Mouse (Mus musculus) midbrain, embryonic 11.5 days (tissue): ENCODE data around the gene Ints13. TPM values are rescaled to one million over a fixed set of nuclear protein-coding genes. Genes with fewer than 3 reads are reported as not detected.

Source experiments
- ATAC-seq: fragments of 200-750 bp; cut with Nextera tagmentation; 2 replicates; pipeline ENCODE4 v1.8.0; 2017; ENCODE audit warnings: moderate TSS enrichment, moderate library complexity; ENCODE audit not compliant: low FRiP score
- DNase-seq: peaks from one replicate; pipeline ENCODE4 v3.0.0; 2015; ENCODE audit warnings: low spot score; ENCODE audit errors: missing footprints
- H3K27ac ChIP-seq: fragments of 300-500 bp; sonication (generic); 2 replicates; pipeline ENCODE4 v1.5.1; 2014; ENCODE audit warnings: low read depth, low read length
- H3K27me3 ChIP-seq: fragments of 300-500 bp; sonication (generic); 2 replicates; pipeline ENCODE4 v1.6.1; 2014; ENCODE audit warnings: mild to moderate bottlenecking, low read length, moderate library complexity, mixed read lengths; ENCODE audit not compliant: control insufficient read depth, insufficient read depth
- H3K36me3 ChIP-seq: fragments of 300-500 bp; sonication (generic); 2 replicates; pipeline ENCODE4 v1.6.1; 2014; ENCODE audit warnings: mild to moderate bottlenecking, low read length, moderate library complexity, mixed read lengths; ENCODE audit not compliant: control insufficient read depth, insufficient read depth
- H3K4me1 ChIP-seq: fragments of 300-500 bp; sonication (generic); 2 replicates; pipeline ENCODE4 v1.6.1; 2014; ENCODE audit warnings: low read length; ENCODE audit not compliant: control insufficient read depth, insufficient read depth
- H3K4me2 ChIP-seq: fragments of 300-500 bp; sonication (generic); 2 replicates; pipeline ENCODE4 v1.6.1; 2014; ENCODE audit warnings: mild to moderate bottlenecking, moderate library complexity
- H3K4me3 ChIP-seq: fragments of 300-500 bp; sonication (generic); 2 replicates; pipeline ENCODE4 v1.5.1; 2014; ENCODE audit warnings: low read depth, low read length
- H3K9ac ChIP-seq: fragments of 300-500 bp; sonication (generic); 2 replicates; pipeline ENCODE4 v1.6.1; 2014; ENCODE audit warnings: low read length
- H3K9me3 ChIP-seq: fragments of 300-500 bp; sonication (generic); 2 replicates; pipeline ENCODE4 v1.6.1; 2016; ENCODE audit warnings: low read length; ENCODE audit not compliant: control insufficient read depth
- WGBS: fragments of 180-500 bp; shearing (Covaris S2); extraction: QIAGEN DNeasy Blood & Tissue Kit; methylation state at CpG from one replicate; pipeline ENCODE4 v1.1.7; 2014; 5-methylcytosine and 5-hydroxymethylcytosine counted together
- polyA plus RNA-seq: library from polyadenylated mRNA; unstranded; fragments of >200 nt; fragmentation: Nextera tagmentation; extraction: Ambion mirVana; gene quantifications from 2 replicates; pipeline ENCODE4 v1.2.1, GENCODE M21; 2014

Gene Ints13
- 101 TPM in 2 replicates for polyA plus RNA-seq

DNA sequence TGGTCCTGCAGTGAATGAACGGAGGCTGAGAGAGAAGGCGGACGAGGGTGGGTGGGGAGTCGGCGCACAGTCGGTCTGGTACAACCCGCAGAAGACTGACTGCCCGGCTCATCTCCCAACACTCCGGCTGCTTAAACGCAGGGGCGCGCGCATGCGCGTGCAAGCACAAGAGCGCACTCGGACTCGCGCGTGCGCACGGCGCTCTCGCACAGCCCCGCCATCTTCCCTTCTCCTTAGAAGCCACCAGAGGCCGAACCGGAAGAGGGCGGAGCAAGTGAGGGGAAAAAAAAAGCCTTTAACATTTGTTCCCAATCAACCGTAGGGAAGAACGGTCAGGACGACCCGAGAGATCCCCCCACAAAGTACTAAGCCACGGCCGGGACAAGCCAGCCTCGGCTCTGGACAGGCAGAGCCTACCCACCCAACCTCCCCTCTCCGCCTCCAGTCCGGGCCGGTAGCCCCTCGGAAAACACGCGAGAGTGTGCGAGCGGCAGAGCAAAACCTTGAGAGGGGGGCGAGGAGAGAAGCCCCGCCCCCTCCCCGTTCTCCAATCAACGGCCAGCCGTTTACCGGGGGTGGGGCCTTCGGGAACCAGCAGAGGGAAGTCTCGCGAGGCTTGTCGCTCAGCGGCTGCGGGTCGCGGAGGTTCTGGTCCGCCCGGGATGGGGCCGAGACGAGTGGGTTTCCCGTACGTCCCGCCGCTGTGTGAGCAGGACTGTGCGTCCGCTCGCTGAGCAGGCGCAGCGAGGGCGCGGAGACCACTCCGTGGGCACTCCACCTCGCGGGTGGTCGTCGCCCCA, at the start of gene Ints13:
Ints13 (minus strand) TSS at position 526 of the 800 bp plus-strand sequence.
- DNase-seq (peak; percentile 100), ATAC-seq (peak; percentile 95)
- no peaks in the 10 kb centered on the region for H3K27me3 ChIP-seq
- no peaks in the 10 kb centered on the region for H3K36me3 ChIP-seq
- peak within 1 kb of the TSS; percentile 93 for H3K9ac ChIP-seq
- H3K4me1 ChIP-seq: peaks cover 14% of the 10 kb centered on the region
- H3K27ac ChIP-seq: peak within 1 kb of the TSS; percentile 74
- WGBS: under 1% methylated on average over 72 of the region's 77 CpGs
- no peaks in the 10 kb centered on the region for H3K9me3 ChIP-seq
- peak within 1 kb of the TSS; percentile 83 for H3K4me2 ChIP-seq
- H3K4me3 ChIP-seq: peak within 1 kb of the TSS; percentile 96

DNA sequence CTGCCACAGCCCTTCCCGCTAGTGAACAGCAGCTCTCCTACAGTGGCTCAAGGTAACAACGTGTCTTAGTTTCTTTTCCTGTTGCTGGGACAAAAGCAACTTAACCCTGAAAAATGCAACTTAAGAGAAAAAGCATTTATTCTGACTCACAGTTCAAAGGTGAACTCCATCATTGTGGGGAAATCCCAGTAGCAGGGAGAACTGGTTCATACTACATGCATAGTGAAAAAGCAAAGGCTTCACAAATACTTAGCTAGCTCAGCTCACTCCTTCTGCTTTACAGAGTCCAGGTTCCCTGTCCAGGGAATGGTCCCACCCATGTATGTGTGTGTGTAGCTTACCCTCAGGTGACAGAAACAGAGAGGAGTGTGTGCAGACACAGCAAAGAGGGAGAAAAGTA, 39.0 kb upstream of the Ints13 start:
- DNase-seq (no peak), ATAC-seq (no peak)
- H3K27ac ChIP-seq: no peak overlapping the region
- H3K9me3 ChIP-seq: no peaks in the 10 kb centered on the region
- WGBS: 91% methylated on average over 2 of the region's 2 CpGs
- no peak overlapping the region for H3K4me3 ChIP-seq
- no peaks in the 10 kb centered on the region for H3K4me1 ChIP-seq
- H3K36me3 ChIP-seq: peaks cover 5% of the 10 kb centered on the region; the same call in 1 of the 2 replicates
- H3K9ac ChIP-seq: no peak overlapping the region
- H3K4me2 ChIP-seq: no peak overlapping the region
- no peaks in the 10 kb centered on the region for H3K27me3 ChIP-seq

DNA sequence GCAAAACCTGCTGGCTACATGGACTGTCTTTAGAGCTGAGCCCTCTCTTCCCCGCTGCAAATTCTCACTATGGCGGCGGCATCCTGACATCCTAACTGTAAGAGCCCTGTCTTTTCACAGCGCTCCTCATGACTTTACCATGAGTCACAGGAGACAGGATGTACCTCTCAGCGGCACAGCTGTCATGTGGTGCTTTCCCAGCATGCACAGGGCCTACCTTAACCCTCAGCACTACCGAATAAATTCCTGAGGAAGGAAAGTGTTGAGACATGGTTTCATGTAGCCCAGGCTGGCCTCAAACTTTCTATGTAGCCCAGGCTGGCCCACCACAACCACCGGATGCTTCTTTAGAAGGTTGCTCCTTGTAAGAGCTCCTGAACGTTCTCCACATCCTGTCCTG, 38.3 kb upstream of the Ints13 start:
- Histone ChIP-seq H3K27me3 (no peaks in the 10 kb centered on the region), H3K27ac (no peak overlapping the region), H3K36me3 (peaks cover 5% of the 10 kb centered on the region; the same call in 1 of the 2 replicates), H3K4me2 (no peak overlapping the region), H3K4me3 (no peak overlapping the region), H3K9ac (no peak overlapping the region), H3K4me1 (no peaks in the 10 kb centered on the region), H3K9me3 (no peaks in the 10 kb centered on the region)
- WGBS: 95% methylated on average over 8 of the region's 8 CpGs
- DNase-seq (no peak), ATAC-seq (no peak)

DNA sequence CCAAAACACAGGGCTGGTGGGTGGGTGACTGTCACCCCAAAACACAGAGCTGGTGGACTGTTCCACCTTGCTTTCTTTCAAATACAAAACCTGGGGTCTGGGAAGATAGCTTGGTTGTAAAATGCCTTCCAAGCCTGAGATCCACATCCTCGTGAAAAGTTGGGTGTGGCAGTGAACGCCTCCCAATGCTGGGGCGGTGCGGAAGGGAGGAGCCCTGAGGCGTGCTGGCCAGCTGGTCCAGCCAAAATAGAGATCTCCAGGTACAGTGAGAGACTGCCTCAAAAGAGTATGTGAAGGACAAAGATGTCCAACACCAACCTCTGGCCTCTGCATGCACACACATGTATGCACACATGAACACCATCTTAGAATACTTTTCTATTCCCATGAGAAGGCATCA, 36.9 kb upstream of the Ints13 start:
- no peak overlapping the region for H3K27ac ChIP-seq
- 89% methylated on average over 5 of the region's 5 CpGs for WGBS
- H3K4me2 ChIP-seq: no peak overlapping the region
- no peak for ATAC-seq
- H3K27me3 ChIP-seq: no peaks in the 10 kb centered on the region
- H3K9ac ChIP-seq: no peak overlapping the region
- no peaks in the 10 kb centered on the region for H3K9me3 ChIP-seq
- no peaks in the 10 kb centered on the region for H3K4me1 ChIP-seq
- H3K4me3 ChIP-seq: no peak overlapping the region
- no peak for DNase-seq
- peaks cover 5% of the 10 kb centered on the region; the same call in 1 of the 2 replicates for H3K36me3 ChIP-seq

DNA sequence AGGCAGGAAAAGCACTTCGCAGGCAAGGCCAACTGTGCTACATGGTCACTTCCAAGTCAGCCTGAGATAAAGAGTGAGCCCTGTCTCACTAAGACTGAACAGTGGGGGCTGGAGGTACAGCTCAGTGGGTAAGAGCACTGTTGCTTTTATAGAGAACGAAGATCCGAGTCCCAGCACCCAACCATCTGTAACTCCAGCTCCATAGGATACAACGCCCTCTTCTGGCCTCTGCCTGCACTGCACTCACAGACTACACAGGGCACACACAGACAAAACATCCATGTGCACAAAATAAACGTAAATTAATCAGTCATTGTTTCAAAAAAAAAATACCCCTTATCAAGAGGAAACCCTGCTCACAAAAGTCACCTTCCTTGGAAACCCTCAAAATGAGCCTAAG, 36.3 kb upstream of the Ints13 start:
- Histone ChIP-seq H3K4me2 (no peak overlapping the region), H3K4me1 (no peaks in the 10 kb centered on the region), H3K27ac (no peak overlapping the region), H3K36me3 (peaks cover 7% of the 10 kb centered on the region), H3K9ac (no peak overlapping the region), H3K9me3 (no peaks in the 10 kb centered on the region), H3K27me3 (no peaks in the 10 kb centered on the region), H3K4me3 (no peak overlapping the region)
- WGBS: 84% methylated on average over 5 of the region's 5 CpGs
- DNase-seq (no peak), ATAC-seq (no peak)

DNA sequence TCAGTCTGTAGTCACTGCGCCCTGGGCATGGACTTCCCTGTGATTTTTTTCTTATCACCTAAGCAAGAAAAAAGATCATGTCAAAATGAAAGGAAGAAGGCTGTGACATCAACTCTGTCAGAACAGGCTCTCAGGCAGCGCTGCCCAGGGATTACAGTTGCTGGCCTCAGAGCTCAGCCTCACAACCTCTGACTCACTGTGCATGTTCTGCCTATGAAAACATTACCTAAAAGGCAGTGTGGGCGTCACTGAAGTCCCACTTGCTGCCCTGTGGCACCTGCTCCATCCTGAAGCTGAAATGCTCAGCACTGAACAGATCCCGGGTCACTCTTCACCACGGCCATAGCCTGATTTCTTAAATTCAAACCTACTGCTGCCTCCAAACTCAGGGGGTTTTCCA, 35.1 kb upstream of the Ints13 start:
- 89% methylated on average over 5 of the region's 5 CpGs for WGBS
- Histone ChIP-seq H3K27me3 (no peaks in the 10 kb centered on the region), H3K9ac (no peak overlapping the region), H3K4me1 (no peaks in the 10 kb centered on the region), H3K27ac (no peak overlapping the region), H3K9me3 (no peaks in the 10 kb centered on the region), H3K4me3 (no peak overlapping the region), H3K36me3 (peaks cover 5% of the 10 kb centered on the region; the same call in 1 of the 2 replicates), H3K4me2 (no peak overlapping the region)
- no peak for ATAC-seq
- peak; percentile 39 for DNase-seq

DNA sequence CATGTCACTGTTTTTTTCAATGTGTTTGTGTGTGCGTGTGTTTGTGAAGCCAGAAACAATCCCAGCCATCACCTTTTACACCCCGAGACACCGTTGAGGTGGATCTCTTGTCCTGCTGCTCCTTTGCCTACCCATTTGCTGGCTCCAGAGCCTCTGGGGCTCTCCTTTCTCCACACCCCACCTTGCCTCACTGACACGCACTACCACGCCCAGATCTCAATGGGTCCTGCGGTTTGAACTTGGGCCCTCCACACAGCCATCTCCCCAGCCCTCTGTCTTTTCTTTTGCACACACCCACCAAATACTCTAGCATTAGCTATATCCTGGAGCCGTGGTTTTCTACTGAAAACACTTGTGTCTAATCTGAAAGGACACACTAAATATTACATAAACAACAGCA, 34.3 kb upstream of the Ints13 start:
- WGBS: 93% methylated on average over 7 of the region's 7 CpGs
- Histone ChIP-seq H3K4me2 (no peak overlapping the region), H3K9me3 (no peaks in the 10 kb centered on the region), H3K9ac (no peak overlapping the region), H3K27ac (no peak overlapping the region), H3K4me3 (no peak overlapping the region), H3K27me3 (no peaks in the 10 kb centered on the region), H3K36me3 (peaks cover 5% of the 10 kb centered on the region; the same call in 1 of the 2 replicates), H3K4me1 (no peaks in the 10 kb centered on the region)
- DNase-seq: no peak
- ATAC-seq: no peak

DNA sequence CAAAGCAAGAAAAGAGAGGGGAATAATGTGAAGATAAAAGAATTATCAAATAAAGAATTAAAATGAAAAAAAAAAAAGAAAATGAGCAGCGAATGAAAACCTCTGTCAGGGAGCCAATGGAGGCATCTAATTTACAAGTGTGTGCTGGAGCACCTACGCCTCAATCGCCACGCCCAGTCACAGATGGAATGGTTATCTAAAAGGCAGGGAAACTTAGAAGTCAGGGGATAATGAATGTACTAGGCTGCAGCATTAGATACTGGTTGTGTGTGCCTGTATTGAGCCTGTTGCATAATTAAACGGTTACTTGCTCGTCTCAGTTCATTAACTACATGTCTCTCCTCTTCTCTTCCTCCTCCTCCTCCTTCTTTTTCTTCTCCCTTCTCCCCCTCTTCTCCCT, 33.8 kb upstream of the Ints13 start:
- WGBS: 88% methylated on average over 6 of the region's 6 CpGs
- no peak overlapping the region for H3K9ac ChIP-seq
- H3K4me3 ChIP-seq: no peak overlapping the region
- peaks cover 5% of the 10 kb centered on the region; the same call in 1 of the 2 replicates for H3K36me3 ChIP-seq
- no peak overlapping the region for H3K27ac ChIP-seq
- H3K4me2 ChIP-seq: no peak overlapping the region
- H3K9me3 ChIP-seq: no peaks in the 10 kb centered on the region
- ATAC-seq: no peak
- no peak for DNase-seq
- no peaks in the 10 kb centered on the region for H3K4me1 ChIP-seq
- no peaks in the 10 kb centered on the region for H3K27me3 ChIP-seq

DNA sequence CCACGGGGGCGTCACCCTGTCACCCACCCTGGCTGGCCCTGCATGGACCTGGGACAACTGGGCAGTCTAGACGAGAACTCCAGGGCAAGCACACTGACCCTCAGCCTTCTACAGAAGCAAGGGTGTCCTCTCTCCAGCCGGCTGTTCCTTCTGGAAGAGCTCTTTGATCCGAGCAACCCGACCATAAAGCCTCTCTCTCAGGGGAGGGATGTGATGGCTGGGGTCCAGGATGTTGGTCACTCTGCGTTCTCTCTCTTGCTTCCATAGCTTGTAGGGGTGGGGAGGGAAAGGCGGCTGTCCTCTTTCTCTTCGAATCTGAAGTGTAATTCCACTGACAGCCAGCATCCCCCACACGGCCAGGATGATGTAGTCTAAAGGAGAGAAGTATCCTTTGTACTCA, 26.0 kb upstream of the Ints13 start:
- no peak for DNase-seq
- Histone ChIP-seq H3K27me3 (no peaks in the 10 kb centered on the region), H3K4me3 (no peak overlapping the region), H3K9ac (no peak overlapping the region), H3K4me2 (no peak overlapping the region), H3K36me3 (peaks cover 15% of the 10 kb centered on the region), H3K27ac (no peak overlapping the region), H3K4me1 (no peaks in the 10 kb centered on the region), H3K9me3 (no peaks in the 10 kb centered on the region)
- WGBS: 83% methylated on average over 10 of the region's 10 CpGs
- ATAC-seq: no peak
